Mouse (Mus musculus): ENCODE measurements at regions not wholly inside any gene's neighbourhood (a gene's known extent, or its start where the extent isn't known, plus 50 kb on each side); places are given as distances from the start of the nearest gene placed in this dataset. TPM values are rescaled to one million over a fixed set of nuclear protein-coding genes. Genes with fewer than 3 reads are reported as not detected.
A peak's percentile ranks its signal among the peaks of the same experiment; 100 is the strongest.

GRCm38 (mm10) chr11:28655169-28655846 is 71.2 kb upstream of the Ccdc85a start:
- Histone ChIP-seq H3K27ac (replicated peaks in 1 of 2; ENCODE audit: control insufficient read depth in 1 of 2, insufficient read depth in 1 of 2, low read depth in 2 of 2, low read length in 2 of 2) (no peak overlapping the region), H3K4me3 (ENCODE audit: control insufficient read depth in 1 of 2, insufficient read depth in 1 of 2, low read depth in 1 of 2, low read length in 2 of 2) (no peak overlapping the region), H3K4me2 (ENCODE audit: low read length) (no peak overlapping the region), H3K9ac (ENCODE audit: low read length) (no peak overlapping the region), H3K9me3 (ENCODE audit: control insufficient read depth, low read length) (no peaks in the 10 kb centered on the region), H3K4me1 (ENCODE audit: control insufficient read depth in 2 of 2, insufficient read depth in 2 of 2, low read length in 2 of 2) (no peaks in the 10 kb centered on the region), H3K27me3 (ENCODE audit: control insufficient read depth, insufficient read depth, low read length) (no peaks in the 10 kb centered on the region), H3K36me3 (ENCODE audit: control insufficient read depth, insufficient read depth, low read length) (no peaks in the 10 kb centered on the region)
- ATAC-seq (ENCODE audit: insufficient number of reproducible peaks, insufficient read depth, low FRiP score, low read depth), result no peak
- 88% methylated on average over 12 of the region's 12 CpGs for WGBS

GRCm38 (mm10) chr11:28649446-28649845 is 65.3 kb upstream of the Ccdc85a start:
- no peak for ATAC-seq (ENCODE audit: insufficient number of reproducible peaks, insufficient read depth, low FRiP score, low read depth)
- 54% methylated on average over 7 of the region's 7 CpGs for WGBS
- no peak overlapping the region for H3K9ac ChIP-seq (ENCODE audit: low read length)
- no peak overlapping the region for H3K4me3 ChIP-seq (ENCODE audit: control insufficient read depth in 1 of 2, insufficient read depth in 1 of 2, low read depth in 1 of 2, low read length in 2 of 2)
- no peaks in the 10 kb centered on the region for H3K36me3 ChIP-seq (ENCODE audit: control insufficient read depth, insufficient read depth, low read length)
- H3K27me3 ChIP-seq (ENCODE audit: control insufficient read depth, insufficient read depth, low read length), result no peaks in the 10 kb centered on the region
- no peak overlapping the region for H3K27ac ChIP-seq (replicated peaks in 1 of 2; ENCODE audit: control insufficient read depth in 1 of 2, insufficient read depth in 1 of 2, low read depth in 2 of 2, low read length in 2 of 2)
- H3K4me1 ChIP-seq (ENCODE audit: control insufficient read depth in 2 of 2, insufficient read depth in 2 of 2, low read length in 2 of 2), result no peaks in the 10 kb centered on the region; a peak in 1 of 4 replicates
- H3K4me2 ChIP-seq (ENCODE audit: low read length), result no peak overlapping the region
- H3K9me3 ChIP-seq (ENCODE audit: control insufficient read depth, low read length), result no peaks in the 10 kb centered on the region

GRCm38 (mm10) chr11:28648916-28649315 is 64.8 kb upstream of the Ccdc85a start:
- ATAC-seq (ENCODE audit: insufficient number of reproducible peaks, insufficient read depth, low FRiP score, low read depth), result no peak
- Histone ChIP-seq H3K4me1 (ENCODE audit: control insufficient read depth in 2 of 2, insufficient read depth in 2 of 2, low read length in 2 of 2) (no peaks in the 10 kb centered on the region; a peak in 1 of 4 replicates), H3K4me2 (ENCODE audit: low read length) (no peak overlapping the region), H3K9me3 (ENCODE audit: control insufficient read depth, low read length) (no peaks in the 10 kb centered on the region), H3K4me3 (ENCODE audit: control insufficient read depth in 1 of 2, insufficient read depth in 1 of 2, low read depth in 1 of 2, low read length in 2 of 2) (no peak overlapping the region), H3K27ac (replicated peaks in 1 of 2; ENCODE audit: control insufficient read depth in 1 of 2, insufficient read depth in 1 of 2, low read depth in 2 of 2, low read length in 2 of 2) (no peak overlapping the region), H3K36me3 (ENCODE audit: control insufficient read depth, insufficient read depth, low read length) (no peaks in the 10 kb centered on the region), H3K9ac (ENCODE audit: low read length) (no peak overlapping the region), H3K27me3 (ENCODE audit: control insufficient read depth, insufficient read depth, low read length) (no peaks in the 10 kb centered on the region)
- 56% methylated on average over 3 of the region's 3 CpGs for WGBS

DNA sequence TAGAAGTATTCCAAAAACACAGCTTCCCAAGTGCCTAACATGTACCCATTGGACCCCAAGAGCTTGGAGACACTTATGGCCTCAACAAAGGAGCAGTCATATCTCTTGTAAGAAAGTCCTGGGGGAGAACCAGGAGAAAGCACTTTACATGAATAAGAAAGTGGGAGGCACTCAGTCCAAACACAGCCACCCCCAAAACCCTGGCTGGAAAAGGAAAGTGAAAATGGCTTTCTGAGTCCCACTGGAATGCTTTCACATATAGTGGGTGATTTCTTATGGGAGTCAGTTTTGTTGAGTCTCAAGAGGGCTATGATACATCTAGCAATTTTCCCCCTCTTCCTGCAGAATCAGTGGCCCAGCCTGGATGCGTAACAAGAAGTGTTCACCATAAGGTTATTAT is 55.0 kb upstream of the Ccdc85a start:
- H3K27ac ChIP-seq (replicated peaks in 1 of 2; ENCODE audit: control insufficient read depth in 1 of 2, insufficient read depth in 1 of 2, low read depth in 2 of 2, low read length in 2 of 2), result no peak overlapping the region
- no peaks in the 10 kb centered on the region for H3K4me1 ChIP-seq (ENCODE audit: control insufficient read depth in 2 of 2, insufficient read depth in 2 of 2, low read length in 2 of 2)
- no peaks in the 10 kb centered on the region for H3K36me3 ChIP-seq (ENCODE audit: control insufficient read depth, insufficient read depth, low read length)
- no peaks in the 10 kb centered on the region for H3K27me3 ChIP-seq (ENCODE audit: control insufficient read depth, insufficient read depth, low read length)
- H3K4me2 ChIP-seq (ENCODE audit: low read length), result no peak overlapping the region
- no peak for ATAC-seq (ENCODE audit: insufficient number of reproducible peaks, insufficient read depth, low FRiP score, low read depth)
- H3K4me3 ChIP-seq (ENCODE audit: control insufficient read depth in 1 of 2, insufficient read depth in 1 of 2, low read depth in 1 of 2, low read length in 2 of 2), result no peak overlapping the region
- H3K9ac ChIP-seq (ENCODE audit: low read length), result no peak overlapping the region
- H3K9me3 ChIP-seq (ENCODE audit: control insufficient read depth, low read length), result no peaks in the 10 kb centered on the region
- 86% methylated on average over 1 of the region's 1 CpGs for WGBS

DNA sequence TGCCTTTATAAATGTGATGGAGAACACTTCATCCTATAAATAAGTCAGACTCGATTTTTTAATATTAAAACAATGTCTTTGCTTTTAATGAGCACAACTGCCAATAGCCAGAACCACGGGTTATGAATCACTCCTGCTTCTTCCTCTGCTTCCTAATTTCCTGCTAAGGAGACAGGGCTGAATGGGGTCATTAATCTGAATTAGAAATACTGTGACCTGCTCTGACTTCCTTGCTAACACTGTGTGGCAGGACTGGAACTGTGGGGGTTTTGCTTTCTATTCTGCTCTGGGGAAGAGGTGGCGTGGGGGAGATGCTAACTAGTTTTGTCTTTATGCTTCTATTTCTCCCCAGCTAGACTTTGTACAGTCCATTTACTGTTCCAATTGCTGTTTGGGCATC is 52.6 kb upstream of the Ccdc85a start:
- 60% methylated on average over 3 of the region's 3 CpGs for WGBS
- no peak overlapping the region for H3K27ac ChIP-seq (replicated peaks in 1 of 2; ENCODE audit: control insufficient read depth in 1 of 2, insufficient read depth in 1 of 2, low read depth in 2 of 2, low read length in 2 of 2)

More for the DNA sequence above, 52.6 kb upstream of the Ccdc85a start:
- Histone ChIP-seq H3K4me2 (ENCODE audit: low read length) (no peak overlapping the region), H3K9me3 (ENCODE audit: control insufficient read depth, low read length) (no peaks in the 10 kb centered on the region), H3K4me3 (ENCODE audit: control insufficient read depth in 1 of 2, insufficient read depth in 1 of 2, low read depth in 1 of 2, low read length in 2 of 2) (no peak overlapping the region), H3K27me3 (ENCODE audit: control insufficient read depth, insufficient read depth, low read length) (no peaks in the 10 kb centered on the region), H3K4me1 (ENCODE audit: control insufficient read depth in 2 of 2, insufficient read depth in 2 of 2, low read length in 2 of 2) (no peaks in the 10 kb centered on the region), H3K9ac (ENCODE audit: low read length) (no peak overlapping the region), H3K36me3 (ENCODE audit: control insufficient read depth, insufficient read depth, low read length) (no peaks in the 10 kb centered on the region)
- no peak for ATAC-seq (ENCODE audit: insufficient number of reproducible peaks, insufficient read depth, low FRiP score, low read depth)

MicroRNAs encoded in the stretch of these regions (microRNA counts, 519-probe panel; counts per million panel counts)
- microRNA mmu-miR-216a (322 counts per million, percentile 70 among the panel's probes with 10 or more counts), microRNA mmu-miR-216b (322 counts per million, percentile 70 among the panel's probes with 10 or more counts), microRNA mmu-miR-217 (322 counts per million, percentile 70 among the panel's probes with 10 or more counts)

Small RNAs in the stretch of these regions (microRNA-seq; reads per million reads assigned to microRNA genes)
- gene Mir216a, result not detected
- gene Mir216b, result not detected
- gene Mir216c, result not detected
- gene Mir217, result not detected

Measured in heart, embryonic 14.5 days (tissue).